Mouse (Mus musculus) spleen, adult 2 months (tissue): ENCODE measurements around the gene Tmem236.

Experiments
- CTCF ChIP-seq: fragments of 200-500 bp; IDR thresholded peaks from 2 replicates; pipeline ENCODE4 v1.5.1; 2011; ENCODE audit warnings: mild to moderate bottlenecking, inconsistent platforms; ENCODE audit not compliant: insufficient read depth, insufficient read length, insufficient replicate concordance; ENCODE audit errors: extremely low read depth
- POLR2A ChIP-seq: fragments of 200-500 bp; IDR thresholded peaks from 2 replicates; pipeline ENCODE4 v1.6.1; 2011; ENCODE audit warnings: low read depth, low read length, inconsistent platforms

- no peak for TF ChIP-seq CTCF
- no peak for TF ChIP-seq POLR2A
Measured at GRCm38 (mm10) chr2:14191601-14192000, 17.3 kb downstream of the Tmem236 start.
